Mouse (Mus musculus) forebrain, embryonic 16.5 days (tissue): ENCODE results near the gene Scn1a. TPM values are rescaled to one million over a fixed set of nuclear protein-coding genes. Genes with fewer than 3 reads are reported as not detected.
A peak's percentile ranks its signal among the peaks of the same experiment; 100 is the strongest.

Source experiments
- ATAC-seq: fragments of 200-750 bp; cut with Nextera tagmentation; 2 replicates; pipeline ENCODE4 v1.8.0; 2017; ENCODE audit warnings: mild to moderate bottlenecking, moderate library complexity
- H3K27ac ChIP-seq: fragments of 300-500 bp; sonication (generic); 2 replicates; pipeline ENCODE4 v1.5.1; 2014; ENCODE audit warnings: low read length, control low read depth
- H3K27me3 ChIP-seq: fragments of 300-500 bp; sonication (generic); replicated peaks from 2 replicates; pipeline ENCODE4 v1.6.1; 2014; ENCODE audit warnings: low read length; ENCODE audit not compliant: control insufficient read depth, insufficient read depth
- H3K36me3 ChIP-seq: fragments of 300-500 bp; sonication (generic); 2 replicates; pipeline ENCODE4 v1.6.1; 2014; ENCODE audit not compliant: control insufficient read depth, insufficient read depth
- H3K4me1 ChIP-seq: fragments of 300-500 bp; sonication (generic); replicated peaks from 2 replicates; pipeline ENCODE4 v1.6.1; 2014; ENCODE audit warnings: low read length; ENCODE audit not compliant: control insufficient read depth, insufficient read depth
- H3K4me2 ChIP-seq: fragments of 300-500 bp; sonication (generic); 2 replicates; pipeline ENCODE4 v1.6.1; 2014; ENCODE audit warnings: mild to moderate bottlenecking, low read length, control low read depth
- H3K4me3 ChIP-seq: fragments of 300-500 bp; sonication (generic); replicated peaks from 2 replicates; pipeline ENCODE4 v1.5.1; 2014; ENCODE audit warnings: mild to moderate bottlenecking, low read length, control low read depth
- H3K9ac ChIP-seq: fragments of 300-500 bp; sonication (generic); replicated peaks from 2 replicates; pipeline ENCODE4 v1.6.1; 2014; ENCODE audit warnings: low read depth, low read length, control low read depth
- H3K9me3 ChIP-seq: fragments of 300-500 bp; sonication (generic); 2 replicates; pipeline ENCODE4 v1.6.1; 2016; ENCODE audit warnings: low read length; ENCODE audit not compliant: control insufficient read depth
- WGBS: fragments of 180-500 bp; shearing (Covaris S2); extraction: QIAGEN DNeasy Blood & Tissue Kit; methylation state at CpG from one replicate; pipeline ENCODE4 v1.1.7; 2014; 5-methylcytosine and 5-hydroxymethylcytosine counted together
- polyA plus RNA-seq: library from polyadenylated mRNA; unstranded; fragments of >200 nt; fragmentation: Nextera tagmentation; extraction: Ambion mirVana; gene quantifications from 2 replicates; pipeline ENCODE4 v1.2.1, GENCODE M21; 2015

Scn1a gene
- polyA plus RNA-seq, 1 experiment from 2014 or later, result 13.6 TPM

- H3K27ac ChIP-seq, result no peak overlapping the region
- H3K9ac ChIP-seq, result no peak overlapping the region
- no peak overlapping the region for H3K4me2 ChIP-seq
- no peaks in the 10 kb centered on the region for H3K27me3 ChIP-seq
- ATAC-seq, result no peak
- H3K4me3 ChIP-seq, result no peak overlapping the region
- H3K9me3 ChIP-seq, result no peaks in the 10 kb centered on the region
- no peaks in the 10 kb centered on the region for H3K4me1 ChIP-seq
- WGBS, result 75% methylated on average over 6 of the region's 6 CpGs
- no peaks in the 10 kb centered on the region for H3K36me3 ChIP-seq
These were observed 104.2 kb downstream of the Scn1a start for GRCm38 (mm10) chr2:66336396-66336795.

DNA sequence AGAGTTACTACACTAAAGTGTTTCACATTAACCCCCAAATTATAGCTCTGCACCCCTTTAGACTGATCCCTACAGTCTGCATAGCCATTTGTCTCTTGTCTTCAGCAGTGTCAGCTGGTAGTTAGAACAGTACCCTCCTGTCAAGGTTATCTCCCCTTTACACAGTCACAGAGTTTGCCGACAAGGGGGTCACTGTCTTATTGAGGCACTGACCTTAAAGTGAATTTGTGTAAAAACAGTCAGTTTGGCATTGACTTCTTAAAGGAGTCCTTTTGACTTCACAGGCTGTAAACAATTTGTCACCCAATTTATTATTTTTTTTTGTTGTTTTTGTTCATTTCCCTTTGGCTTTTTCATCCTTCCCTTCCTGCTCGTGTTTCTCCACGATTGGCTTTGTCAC is 168.1 kb downstream of the Scn1a start:
- Histone ChIP-seq H3K27ac (no peak overlapping the region), H3K4me3 (no peak overlapping the region), H3K36me3 (peaks cover 2% of the 10 kb centered on the region; the same call in 1 of the 2 replicates), H3K4me1 (no peaks in the 10 kb centered on the region), H3K27me3 (no peaks in the 10 kb centered on the region), H3K9me3 (no peaks in the 10 kb centered on the region), H3K4me2 (no peak overlapping the region), H3K9ac (no peak overlapping the region)
- WGBS, result 92% methylated on average over 3 of the region's 3 CpGs
- no peak for ATAC-seq

GRCm38 (mm10) chr2:66256220-66257131 is 184.2 kb downstream of the Scn1a start, which contains the start of gene Ttc21b:
Gene Ttc21b (minus strand): TSS chr2:66256617.
- peaks cover 16% of the 10 kb centered on the region for H3K4me1 ChIP-seq
- peak within 1 kb of the TSS; percentile 70 for H3K4me3 ChIP-seq
- H3K36me3 ChIP-seq, result peaks cover 5% of the 10 kb centered on the region
- no peaks in the 10 kb centered on the region for H3K9me3 ChIP-seq
- H3K4me2 ChIP-seq, result peak within 1 kb of the TSS; percentile 64
- under 1% methylated on average over 55 of the region's 56 CpGs for WGBS
- peak within 1 kb of the TSS; percentile 78 for H3K9ac ChIP-seq
- peak; percentile 99 for ATAC-seq
- H3K27me3 ChIP-seq, result no peaks in the 10 kb centered on the region
- H3K27ac ChIP-seq, result peak within 1 kb of the TSS; percentile 80

DNA sequence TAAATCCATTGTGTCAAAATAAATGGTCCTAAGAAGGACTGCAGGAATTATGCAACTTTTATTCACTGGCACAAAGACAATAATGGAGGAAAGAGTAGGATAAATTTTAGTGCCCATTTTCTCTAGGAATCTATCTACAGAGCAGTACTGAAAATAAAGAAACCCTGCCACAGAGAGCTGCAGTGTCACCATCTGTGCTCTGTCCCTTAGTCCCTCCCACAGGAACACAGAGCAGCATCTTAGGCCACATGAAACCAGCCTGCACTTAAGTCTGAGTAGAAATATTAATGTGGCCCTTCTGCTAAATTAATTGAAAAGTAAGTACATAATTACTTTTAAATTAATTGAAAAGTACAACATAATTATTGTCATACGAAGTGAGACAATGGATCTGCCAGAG is 196.6 kb downstream of the Scn1a start:
- no peaks in the 10 kb centered on the region for H3K9me3 ChIP-seq
- no peaks in the 10 kb centered on the region for H3K4me1 ChIP-seq
- no peak overlapping the region for H3K4me2 ChIP-seq
- no peak for ATAC-seq
- H3K4me3 ChIP-seq, result no peak overlapping the region
- peaks cover 30% of the 10 kb centered on the region for H3K36me3 ChIP-seq
- no peak overlapping the region for H3K9ac ChIP-seq
- no peaks in the 10 kb centered on the region for H3K27me3 ChIP-seq
- WGBS, result 71% methylated on average over 1 of the region's 1 CpGs
- no peak overlapping the region for H3K27ac ChIP-seq

DNA sequence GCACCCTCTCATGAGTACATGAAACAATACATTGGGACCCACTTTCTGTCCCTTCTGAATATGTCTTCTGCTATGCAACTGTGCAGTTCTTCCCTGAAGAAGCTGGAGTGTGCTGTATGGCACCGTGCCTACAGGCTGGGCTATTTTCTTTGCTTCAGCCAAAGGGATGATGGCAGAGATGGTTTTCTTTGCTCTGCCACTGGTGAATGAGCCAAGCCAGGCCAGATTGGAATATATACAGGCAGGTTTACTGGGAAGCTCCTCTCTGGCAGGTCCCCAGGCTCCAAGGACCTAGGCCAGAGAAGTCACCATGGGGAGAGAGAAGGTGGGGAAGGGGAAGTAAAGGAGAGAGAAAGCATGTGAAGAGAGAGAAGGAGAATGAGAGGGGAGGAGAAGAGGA is 200.3 kb downstream of the Scn1a start:
- H3K9me3 ChIP-seq, result no peaks in the 10 kb centered on the region
- H3K4me1 ChIP-seq, result no peaks in the 10 kb centered on the region
- peaks cover 14% of the 10 kb centered on the region for H3K36me3 ChIP-seq
- no peaks in the 10 kb centered on the region for H3K27me3 ChIP-seq
- ATAC-seq, result no peak
- no peak overlapping the region for H3K27ac ChIP-seq
- 83% methylated on average over 1 of the region's 1 CpGs for WGBS
- no peak overlapping the region for H3K4me2 ChIP-seq
- H3K4me3 ChIP-seq, result no peak overlapping the region
- H3K9ac ChIP-seq, result no peak overlapping the region

DNA sequence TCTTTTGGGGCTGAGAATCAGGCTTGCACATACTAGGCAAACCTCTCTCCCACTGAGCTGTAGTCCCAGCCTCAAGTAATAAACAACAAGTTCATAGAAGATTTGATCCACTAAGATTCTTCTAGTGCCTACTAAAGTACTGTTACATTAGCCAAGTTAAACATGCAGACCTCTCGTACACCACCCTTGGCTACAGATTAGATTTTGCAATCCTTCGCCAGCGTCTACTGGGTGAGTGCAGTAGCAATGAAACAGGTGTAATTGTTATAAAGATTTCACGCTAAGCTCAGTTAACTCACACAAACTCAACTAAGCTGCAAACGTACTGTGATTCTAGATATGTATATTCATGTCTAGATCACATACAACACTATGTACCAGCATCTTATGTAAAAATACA is 201.8 kb downstream of the Scn1a start:
- no peak for ATAC-seq

GRCm38 (mm10) chr2:66220954-66221353 is 219.7 kb downstream of the Scn1a start:
- WGBS, result 93% methylated on average over 7 of the region's 7 CpGs
- H3K9me3 ChIP-seq, result no peaks in the 10 kb centered on the region
- peaks cover 21% of the 10 kb centered on the region for H3K36me3 ChIP-seq
- H3K9ac ChIP-seq, result no peak overlapping the region
- H3K27ac ChIP-seq, result no peak overlapping the region
- H3K27me3 ChIP-seq, result no peaks in the 10 kb centered on the region
- no peaks in the 10 kb centered on the region for H3K4me1 ChIP-seq
- H3K4me3 ChIP-seq, result no peak overlapping the region
- ATAC-seq, result no peak
- H3K4me2 ChIP-seq, result no peak overlapping the region

More for the DNA sequence above, 201.8 kb downstream of the Scn1a start:
- Histone ChIP-seq H3K4me1 (no peaks in the 10 kb centered on the region), H3K9ac (no peak overlapping the region), H3K36me3 (peaks cover 16% of the 10 kb centered on the region), H3K4me3 (no peak overlapping the region), H3K9me3 (no peaks in the 10 kb centered on the region), H3K27ac (no peak overlapping the region), H3K27me3 (no peaks in the 10 kb centered on the region), H3K4me2 (no peak overlapping the region)
- 94% methylated on average over 5 of the region's 5 CpGs for WGBS

Other genes starting within 250 kb of the Scn1a start
- gene Ttc21b, start 184.2 kb downstream of the Scn1a start, polyA plus RNA-seq, result 14.8 and 15.5 TPM in 2 replicates
- gene Scn9a, start 194.1 kb upstream of the Scn1a start, polyA plus RNA-seq, result 4.1 and 7.1 TPM in 2 replicates